Mouse (Mus musculus): ENCODE data around the gene Limch1.

The Limch1 gene

DNA sequence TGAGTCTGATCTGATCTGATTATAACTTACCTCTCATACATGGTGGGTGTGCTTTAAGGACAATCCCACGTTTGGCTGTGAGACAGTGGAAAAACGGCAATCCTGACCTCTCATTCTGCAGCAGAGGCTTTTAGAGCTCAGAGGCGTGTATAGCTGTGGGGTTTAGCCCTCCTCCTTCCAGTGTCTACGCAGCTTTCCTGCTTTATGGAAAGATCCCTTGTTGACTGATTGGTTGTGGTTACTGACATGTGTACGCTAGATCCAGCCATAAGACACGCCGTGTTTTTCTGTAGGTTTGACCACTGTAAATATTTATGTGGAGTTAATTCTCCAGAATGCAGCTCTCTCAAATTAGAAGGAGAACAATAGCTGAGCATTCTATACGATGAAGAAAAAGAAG, 81.2 kb downstream of the Limch1 start:
- no peak for DNase-seq (ENCODE audit: low spot score in 2 of 2)

DNA sequence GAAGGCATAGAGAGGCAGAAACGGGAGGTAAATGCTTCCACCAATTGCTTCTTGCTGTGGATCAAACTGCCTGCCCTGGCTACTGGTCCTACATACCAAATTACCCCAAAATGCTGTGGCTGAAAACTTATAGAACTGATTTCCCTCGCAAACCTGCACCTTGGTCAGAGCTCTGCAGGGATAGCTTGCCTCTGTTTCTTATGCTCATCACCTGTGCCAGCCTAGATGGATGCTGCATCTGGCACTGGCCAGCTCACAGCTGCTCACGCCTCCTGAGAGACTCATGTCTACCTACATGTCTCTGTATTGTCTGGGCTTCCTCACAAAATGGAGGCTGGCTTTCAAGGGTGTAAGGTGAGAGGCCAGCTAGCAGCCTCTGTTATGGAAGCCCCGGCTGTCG, 83.9 kb downstream of the Limch1 start:
- DNase-seq (ENCODE audit: low spot score in 2 of 2) = no peak

DNA sequence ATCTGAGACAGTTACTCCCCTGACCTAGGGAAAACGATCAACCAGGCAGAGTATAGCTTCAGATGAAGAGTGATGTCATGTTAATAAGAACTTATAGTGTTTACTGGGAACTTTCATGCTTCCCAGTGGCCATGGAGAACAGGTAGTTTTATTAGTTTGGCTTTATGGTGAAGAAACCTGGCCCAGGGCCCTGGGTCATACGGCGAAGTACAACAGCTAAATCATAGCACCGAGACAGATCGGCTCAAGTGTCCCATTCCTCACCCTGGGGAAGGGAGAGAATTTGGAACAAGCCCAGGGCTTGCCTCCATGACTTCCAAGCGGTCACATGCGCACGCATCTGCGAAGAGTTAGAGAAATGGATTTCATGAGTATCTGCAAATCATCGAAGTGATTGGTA, 84.6 kb downstream of the Limch1 start:
- DNase-seq (ENCODE audit: low spot score in 2 of 2) = no peak

DNA sequence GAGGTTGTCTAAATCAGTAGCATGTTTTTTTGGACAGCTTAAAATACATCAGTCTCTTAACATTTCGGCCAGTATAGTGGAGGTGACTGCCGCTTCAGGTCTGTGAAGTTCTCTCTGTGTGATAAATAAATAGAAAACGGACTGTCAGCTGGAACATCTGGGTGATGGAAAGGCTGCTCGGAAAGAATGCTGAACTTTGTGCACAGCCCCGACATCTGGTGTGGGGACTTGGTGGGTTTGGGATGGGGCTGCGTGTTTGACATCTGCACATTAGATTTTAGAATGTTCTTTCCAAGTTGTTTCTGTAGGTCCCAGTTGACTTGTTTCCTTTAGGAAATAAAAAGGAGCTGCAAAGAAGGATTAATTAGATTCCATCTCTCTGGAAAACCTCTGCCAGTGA, 89.1 kb downstream of the Limch1 start:
- DNase-seq (ENCODE audit: low spot score in 2 of 2) = no peak

DNA sequence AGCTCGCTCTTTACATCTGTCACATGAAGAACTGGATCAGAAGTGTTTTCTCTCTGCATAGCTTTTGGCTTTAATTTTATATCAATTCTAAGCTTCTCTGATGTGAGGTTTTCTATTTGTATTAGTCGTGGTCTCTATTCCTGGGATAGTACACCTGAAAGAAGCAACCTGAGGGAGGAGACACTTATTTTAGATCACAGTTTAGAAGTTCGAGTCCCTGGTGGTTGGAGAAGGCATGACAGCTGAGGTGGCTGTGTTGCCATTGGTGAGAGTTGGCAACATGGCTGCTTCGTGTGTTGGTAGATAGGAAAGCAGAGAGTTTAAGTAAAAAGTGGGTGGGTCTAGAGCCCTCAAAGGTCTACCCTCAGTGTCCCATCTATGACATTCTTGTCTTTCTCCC, 91.3 kb downstream of the Limch1 start:
- DNase-seq (ENCODE audit: low spot score in 2 of 2) = no peak

DNA sequence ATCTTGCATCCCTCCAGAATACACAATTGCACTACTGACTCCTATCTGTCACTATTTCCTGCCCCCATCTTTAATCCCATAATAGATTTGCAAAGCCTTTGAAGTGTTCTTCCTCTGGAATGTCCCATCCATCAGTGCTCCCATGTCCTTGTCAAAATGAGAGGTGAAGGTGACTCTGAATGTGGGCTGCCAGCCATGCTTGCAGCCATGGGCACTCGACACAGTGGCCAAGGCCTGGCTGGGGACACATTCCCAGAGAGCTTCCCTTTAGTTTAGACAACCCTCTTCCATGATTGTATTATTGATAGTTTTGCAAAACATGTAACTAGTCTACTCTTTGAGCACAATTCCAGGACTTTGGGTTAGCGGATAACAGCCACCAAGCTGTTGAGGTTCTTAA, 96.3 kb downstream of the Limch1 start:
- DNase-seq (ENCODE audit: low spot score in 2 of 2) = no peak

DNA sequence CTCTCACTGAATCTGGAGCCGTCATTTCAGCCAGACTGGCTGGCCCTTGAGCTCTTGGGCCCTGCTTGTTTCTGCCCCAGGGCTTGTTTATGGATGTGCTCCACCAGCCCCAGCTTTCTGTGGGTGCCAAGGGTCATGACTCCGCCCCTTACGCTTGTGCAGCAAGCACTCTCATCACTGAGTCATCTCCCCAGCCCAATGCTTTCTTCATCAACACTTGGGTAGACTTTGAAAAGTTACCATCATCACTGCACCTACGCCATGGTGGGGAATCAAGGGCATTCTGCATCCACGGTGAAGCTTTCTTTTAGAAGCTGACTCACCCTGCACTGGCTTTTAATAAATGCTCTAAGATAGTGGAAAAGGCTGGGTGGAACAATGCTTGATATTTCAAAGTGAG, 97.1 kb downstream of the Limch1 start:
- DNase-seq (ENCODE audit: low spot score in 2 of 2) = no peak

DNA sequence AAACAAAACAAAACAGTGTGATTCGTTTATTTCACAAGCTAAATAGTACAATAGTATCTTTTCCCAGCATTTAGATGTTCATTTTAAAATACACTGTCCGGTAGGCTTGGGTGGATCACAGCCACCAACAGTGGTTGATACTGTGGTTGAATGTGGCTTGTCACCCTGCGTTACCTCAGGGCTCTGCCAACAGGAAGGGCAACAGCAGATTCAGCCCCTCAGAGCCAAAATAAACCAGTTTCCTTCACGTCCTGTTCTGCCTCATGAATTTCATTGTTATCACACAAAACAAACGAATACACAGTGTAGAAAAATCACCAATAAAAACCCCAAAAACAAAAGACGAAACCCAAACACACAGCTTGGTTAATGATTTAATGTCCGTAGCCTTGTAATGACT, 102.5 kb downstream of the Limch1 start:
- no peak for DNase-seq (ENCODE audit: low spot score in 2 of 2)

DNA sequence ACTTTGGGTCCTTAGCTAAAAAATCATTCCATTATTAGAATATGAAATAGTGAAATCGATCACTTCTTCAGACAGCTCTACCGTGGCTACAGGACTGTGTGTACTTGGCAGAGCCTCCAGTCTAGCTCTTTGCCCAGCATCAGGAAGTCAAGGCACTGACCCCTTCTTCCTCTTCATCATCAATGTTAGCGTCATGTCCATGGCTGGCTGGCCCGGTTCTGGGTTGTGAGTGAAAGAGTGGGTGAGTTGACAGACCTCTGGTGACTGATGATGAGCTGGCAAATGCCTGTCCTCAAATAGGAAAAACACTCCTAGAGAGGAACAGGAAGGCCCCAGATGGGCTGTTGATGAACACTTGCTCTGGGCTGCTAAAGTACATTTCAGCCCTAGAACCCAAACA, 103.5 kb downstream of the Limch1 start:
- DNase-seq (ENCODE audit: low spot score in 2 of 2) = no peak

DNA sequence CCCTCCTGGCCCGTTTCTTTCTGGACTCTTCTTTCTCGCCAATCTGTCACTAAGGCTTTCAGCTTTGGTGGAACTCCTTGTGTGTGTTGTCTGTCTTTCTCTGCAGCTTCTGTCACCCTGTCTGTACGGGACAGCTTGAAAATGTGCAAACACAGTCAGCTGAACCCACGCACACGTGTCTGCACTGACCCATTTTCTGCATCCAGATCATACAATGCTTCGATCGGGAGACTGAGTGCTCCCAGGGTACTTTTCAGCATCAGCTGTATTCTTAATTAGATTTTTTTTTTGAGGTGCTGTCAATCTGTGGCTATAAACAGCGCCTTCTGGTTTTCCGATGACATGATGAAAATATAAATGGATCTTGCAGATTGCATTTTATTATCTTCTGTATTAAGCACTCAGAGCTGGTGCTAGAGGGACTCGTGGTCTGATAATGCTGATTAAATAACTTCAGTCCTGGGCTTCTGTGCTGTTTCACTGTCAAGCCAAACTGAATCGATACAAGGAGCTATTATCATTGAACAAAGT, 105.2 kb downstream of the Limch1 start:
- no peak for DNase-seq (ENCODE audit: low spot score in 2 of 2)

DNA sequence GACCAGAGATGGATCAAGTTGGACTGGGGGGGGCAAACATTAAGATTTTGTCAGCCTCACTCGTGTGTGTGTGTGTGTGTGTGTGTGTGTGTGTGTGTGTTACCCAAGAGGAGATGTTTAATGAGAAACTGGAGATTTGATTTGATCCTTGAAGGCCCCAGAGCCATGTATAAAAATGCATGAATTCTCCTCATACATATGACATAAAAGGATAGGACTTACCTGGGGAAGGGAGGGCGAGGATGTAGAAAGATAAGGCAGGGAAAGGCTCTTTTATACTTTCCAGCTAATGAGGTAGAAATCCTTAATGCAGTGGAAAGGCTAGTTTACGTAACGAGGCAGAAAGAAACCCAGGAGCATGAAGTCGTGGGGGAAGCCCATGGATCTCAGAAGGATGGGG, 106.1 kb downstream of the Limch1 start:
- no peak for DNase-seq (ENCODE audit: low spot score in 2 of 2)

DNA sequence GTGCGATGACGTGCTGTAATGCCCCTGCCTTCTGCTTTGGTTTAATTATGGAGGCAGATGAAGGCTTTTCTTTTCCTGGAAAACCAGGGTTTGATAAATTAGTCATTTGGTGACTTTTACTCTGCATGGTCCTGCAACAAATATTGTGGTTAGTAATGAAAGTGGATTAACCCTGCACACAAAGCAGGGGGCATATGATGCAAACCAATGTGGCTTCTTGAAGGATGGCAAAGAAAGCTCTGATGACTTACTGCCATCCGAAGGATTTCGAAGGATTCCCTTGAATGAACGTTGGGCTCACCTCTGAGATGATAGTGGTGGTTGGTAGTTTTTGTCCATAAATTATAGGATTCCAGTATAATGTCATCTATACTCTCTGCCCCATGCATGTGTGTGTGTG, 108.6 kb downstream of the Limch1 start:
- DNase-seq (ENCODE audit: low spot score in 2 of 2) = no peak

DNA sequence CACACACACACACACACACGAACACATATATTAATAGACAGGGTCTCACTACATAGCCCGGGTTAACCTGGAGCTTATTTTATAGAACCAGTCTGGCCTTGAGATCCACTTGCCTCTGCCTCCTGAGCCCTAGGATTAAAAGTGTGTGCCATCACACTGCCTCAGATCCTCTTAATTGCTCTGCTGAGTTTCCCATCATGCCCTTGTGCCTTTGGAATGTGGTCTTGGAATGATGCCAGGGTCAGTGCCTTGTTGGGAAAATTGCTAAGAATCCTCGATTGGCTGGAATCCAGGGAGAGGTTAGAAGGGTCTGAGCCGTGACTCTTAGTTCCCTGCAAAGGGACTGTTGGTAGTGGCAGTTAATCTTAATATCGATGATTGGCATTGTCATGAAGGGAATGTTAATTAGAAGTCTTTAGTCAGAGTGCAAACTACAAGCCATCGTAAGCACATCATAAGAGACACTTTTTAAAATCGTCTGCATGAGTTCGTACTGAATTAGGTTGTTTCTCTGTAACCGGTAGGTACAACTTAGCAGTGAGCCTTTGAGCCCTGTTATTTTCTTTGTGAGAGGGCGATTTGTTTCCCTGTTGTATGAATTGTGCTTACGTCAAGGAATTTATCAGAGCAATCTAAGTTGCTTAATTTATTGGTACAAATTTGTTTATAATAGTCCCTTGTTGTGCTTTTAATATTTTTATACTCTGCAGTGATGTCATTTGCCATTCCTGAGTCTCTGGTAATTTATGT, 109.9 kb downstream of the Limch1 start:
- no peak for DNase-seq (ENCODE audit: low spot score in 2 of 2)

DNA sequence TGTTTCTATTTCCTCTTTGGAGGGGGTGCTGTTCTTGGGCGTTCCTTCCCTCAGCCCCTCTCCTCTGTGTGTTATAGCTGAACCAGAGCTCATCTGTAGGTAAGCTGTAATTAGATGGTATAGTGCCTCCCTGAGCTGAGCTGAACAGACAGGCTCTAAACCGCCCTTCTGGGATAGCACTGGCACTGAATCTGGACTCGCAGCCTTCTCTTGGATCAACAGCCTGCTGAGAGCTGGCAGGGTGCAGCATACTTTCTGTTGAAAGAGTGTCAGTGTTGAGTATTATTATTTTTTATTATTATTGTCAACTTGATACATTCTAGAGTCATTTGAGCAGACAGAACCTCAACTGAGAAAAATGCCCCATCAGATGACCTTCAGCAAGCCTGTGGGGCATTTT, 113.9 kb downstream of the Limch1 start:
- DNase-seq (ENCODE audit: low spot score in 2 of 2) = no peak

DNA sequence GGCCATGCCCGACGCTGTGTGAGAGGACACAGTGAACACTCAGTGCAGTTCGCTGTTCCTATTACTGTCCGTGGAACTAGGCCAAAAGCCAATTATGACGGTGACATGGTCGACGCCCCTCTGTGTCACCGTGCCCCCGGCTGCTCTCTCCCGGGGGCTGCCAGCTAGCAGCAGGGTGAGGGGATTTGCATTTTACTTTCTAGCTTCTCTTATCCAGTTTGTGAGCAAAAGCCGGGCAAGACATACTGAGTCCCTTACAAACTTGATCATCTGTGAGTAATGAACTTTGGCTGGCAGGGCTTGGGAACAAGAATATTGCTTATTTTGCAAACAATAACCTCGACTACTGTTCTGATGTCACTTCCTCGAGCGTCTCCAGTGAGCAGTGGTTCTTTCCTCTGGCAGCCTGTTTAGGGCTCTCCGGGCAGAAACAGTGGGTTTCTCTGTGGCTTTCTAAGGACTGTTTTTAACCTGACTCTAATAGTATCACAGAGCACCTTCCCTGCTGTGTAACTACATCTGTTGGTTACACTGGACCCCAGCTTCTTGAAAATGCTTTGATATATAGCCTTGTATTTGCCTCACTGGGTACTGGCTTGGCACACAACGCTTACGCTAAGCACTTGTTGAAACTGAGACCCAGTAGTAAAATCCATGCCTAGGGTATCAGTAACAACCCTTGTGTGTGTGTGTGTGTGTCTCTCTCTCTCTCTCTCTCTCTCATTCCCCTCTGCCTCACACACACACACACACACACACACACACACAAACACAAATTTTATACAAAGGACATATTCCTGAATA, 115.8 kb downstream of the Limch1 start:
- no peak for DNase-seq (ENCODE audit: low spot score in 2 of 2)

DNA sequence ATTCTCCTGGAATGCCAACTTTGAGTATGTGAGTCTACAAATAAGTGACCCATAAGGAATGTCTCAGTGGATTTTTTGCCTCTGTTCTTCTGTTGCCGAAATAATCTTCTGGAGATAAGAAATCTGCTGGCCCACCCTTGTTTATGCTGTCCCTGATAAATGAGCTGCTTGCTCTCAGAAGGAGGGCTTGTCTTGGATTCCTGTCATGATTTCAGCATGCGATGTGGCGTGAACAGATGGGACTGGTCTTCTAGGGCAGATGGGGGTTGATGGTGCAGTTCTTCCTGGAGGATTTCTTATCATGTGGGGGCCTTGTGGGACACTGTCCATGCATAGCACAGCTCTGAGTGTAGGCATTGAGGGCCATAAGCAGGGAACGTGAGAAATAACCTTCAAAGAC, 116.5 kb downstream of the Limch1 start:
- no peak for DNase-seq (ENCODE audit: low spot score in 2 of 2)

DNA sequence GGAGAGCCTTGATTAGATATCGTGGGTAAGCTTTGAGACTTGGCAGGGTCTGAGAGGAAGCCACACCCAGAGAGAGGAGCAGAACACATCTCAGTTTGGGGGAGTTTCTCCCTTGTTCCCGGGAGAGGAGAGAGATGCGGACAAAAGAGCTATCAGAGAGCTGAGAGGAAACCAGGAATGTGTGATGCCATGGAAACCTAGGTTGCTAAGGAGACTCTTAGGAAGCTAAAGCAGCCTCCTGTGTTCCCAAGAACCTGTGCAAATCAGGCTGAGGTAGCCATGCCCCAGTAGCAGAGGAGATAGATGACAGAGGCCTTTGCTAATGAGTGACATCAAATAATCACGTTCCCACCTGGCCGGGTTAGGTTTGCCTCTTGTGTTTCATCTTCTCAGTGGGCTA, 119.6 kb downstream of the Limch1 start:
- DNase-seq (ENCODE audit: low spot score in 2 of 2) = no peak

DNA sequence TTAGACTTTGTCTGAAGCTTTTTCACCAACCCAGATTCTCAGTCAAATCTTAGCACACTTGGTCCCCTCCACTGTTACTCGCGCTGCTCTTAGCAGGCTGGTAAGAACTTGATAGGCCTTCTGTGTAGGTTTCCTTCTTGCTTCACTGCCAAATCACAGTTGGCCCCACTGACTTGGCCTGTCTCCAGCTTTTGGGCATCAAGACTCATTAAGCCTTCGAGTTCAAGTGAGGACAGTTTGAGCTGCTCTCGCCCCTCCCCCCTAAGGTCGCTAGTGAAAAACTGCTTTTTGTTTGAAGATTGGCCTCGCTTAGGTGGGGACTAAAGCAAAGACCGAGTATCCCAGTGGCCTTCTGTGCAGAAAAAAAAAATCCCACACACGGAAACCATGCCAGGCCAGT, 120.4 kb downstream of the Limch1 start:
- no peak for DNase-seq (ENCODE audit: low spot score in 2 of 2)

DNA sequence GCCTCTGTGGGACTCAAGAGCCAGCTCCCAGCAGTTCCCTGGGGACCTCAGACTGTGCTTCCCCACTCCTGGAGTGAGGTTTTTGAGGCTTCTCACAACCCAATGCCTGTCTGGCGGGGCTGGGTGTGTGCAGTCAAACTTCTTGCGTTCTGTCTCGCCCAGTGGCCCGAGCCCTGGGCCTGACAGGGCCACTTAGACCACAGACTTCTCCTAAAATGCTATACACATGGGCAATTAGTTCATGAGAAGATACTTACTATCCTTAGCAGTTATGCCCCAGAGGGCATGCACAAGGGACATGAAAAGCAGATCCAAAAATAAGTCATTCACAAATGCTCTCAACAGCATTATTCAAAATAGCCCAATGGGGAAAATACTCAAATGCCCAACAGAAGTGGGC, 123.9 kb downstream of the Limch1 start:
- no peak for DNase-seq (ENCODE audit: low spot score in 2 of 2)

DNA sequence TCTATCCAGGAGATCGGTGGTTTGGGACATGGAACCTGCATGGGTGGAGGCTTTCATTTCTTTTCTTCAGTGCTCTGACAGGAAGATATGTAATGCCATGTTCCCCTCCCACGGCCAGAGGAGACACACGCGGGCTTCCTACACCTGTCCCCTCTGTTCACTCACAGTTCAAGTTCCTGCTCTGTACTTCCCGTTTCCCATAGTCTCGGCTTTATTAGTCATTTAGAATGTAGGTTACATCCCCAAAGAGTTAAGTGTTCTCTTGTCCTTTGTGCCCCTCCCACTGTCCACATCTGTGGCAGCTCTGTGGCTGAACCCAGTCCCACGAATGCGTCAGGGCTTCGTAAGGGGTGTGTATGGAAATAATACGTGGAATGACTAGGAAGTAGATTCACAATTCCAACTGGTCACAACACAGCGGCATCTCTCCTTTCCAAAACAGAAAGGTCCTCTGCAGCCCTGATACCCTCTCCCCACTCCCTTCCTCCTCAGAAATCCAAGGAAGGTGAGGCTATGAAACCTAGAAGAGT, 126.0 kb downstream of the Limch1 start:
- no peak for DNase-seq (ENCODE audit: low spot score in 2 of 2)

DNA sequence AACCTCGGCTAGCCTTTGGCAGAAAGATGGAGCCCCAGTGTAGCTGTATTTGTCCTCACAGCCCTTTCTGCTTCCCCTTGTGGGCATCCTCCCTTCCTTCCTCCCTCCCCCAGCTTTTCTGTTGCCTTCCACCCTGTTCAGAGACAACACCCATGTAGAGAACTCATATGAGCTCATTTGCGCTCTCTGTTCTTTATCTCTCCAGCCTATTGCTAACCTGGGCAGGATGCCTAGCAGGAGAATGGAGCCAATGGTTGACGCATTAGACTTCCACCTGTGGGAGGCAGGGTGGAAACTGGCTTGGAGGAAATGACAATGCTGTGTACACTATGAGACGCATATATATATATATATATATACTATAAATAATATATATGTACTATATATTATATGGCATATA, 126.4 kb downstream of the Limch1 start:
- DNase-seq (ENCODE audit: low spot score in 2 of 2) = no peak

DNA sequence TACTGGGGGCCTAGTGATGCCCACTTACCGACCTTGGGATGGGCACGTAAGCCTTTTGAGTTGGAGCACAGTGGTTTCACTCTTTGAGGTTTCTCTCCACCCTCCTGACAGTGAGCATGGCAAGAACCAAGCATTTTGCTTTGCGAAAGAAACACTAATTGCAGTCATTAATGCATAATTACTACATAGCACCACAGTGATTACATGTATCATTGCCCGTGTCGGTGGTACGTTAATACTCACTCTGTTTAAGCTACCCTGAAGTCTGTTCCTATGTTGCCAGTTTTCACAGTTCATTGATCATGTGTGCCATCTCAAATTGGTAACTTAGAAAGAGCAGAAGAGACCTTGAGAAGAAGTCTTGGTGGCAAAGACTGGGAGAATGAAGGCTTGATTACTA, 127.1 kb downstream of the Limch1 start:
- no peak for DNase-seq (ENCODE audit: low spot score in 2 of 2)
